Mouse (Mus musculus): ENCODE measurements at regions not wholly inside any gene's neighbourhood (a gene's known extent, or its start where the extent isn't known, plus 50 kb on each side); places are given as distances from the start of the nearest gene placed in this dataset.

- CTCF ChIA-PET: no interaction called here
Observed at GRCm38 (mm10) chr12:106732108-106732857, 722.3 kb downstream of the Vrk1 start.

GRCm38 (mm10) chr12:106748765-106749164 is 738.7 kb downstream of the Vrk1 start:
- CTCF ChIA-PET: no interaction called here

DNA sequence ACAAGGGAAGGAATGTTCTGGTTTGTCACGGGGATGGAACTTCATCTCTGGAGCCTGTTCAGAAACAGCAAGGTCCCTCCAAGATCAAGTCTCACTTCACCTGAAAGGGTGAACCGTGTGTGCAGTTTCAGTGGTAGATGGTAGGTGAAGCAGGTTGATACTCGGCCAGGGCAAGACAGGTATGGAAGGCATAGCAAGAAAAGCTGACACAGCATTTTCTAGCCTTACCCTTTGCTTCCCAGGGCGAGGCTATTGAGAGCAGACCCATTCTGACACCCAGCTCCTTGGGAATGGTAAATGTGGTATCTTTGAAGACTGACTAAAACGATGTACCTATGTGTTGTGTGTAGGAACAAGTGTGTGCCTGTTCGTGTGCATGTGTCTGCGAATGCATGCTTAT is 724.9 kb upstream of the 3110018I06Rik start:
- CTCF ChIA-PET: no interaction called here

- CTCF ChIA-PET: no interaction called here
Observed at GRCm38 (mm10) chr12:106764516-106764915, 723.9 kb upstream of the 3110018I06Rik start.

DNA sequence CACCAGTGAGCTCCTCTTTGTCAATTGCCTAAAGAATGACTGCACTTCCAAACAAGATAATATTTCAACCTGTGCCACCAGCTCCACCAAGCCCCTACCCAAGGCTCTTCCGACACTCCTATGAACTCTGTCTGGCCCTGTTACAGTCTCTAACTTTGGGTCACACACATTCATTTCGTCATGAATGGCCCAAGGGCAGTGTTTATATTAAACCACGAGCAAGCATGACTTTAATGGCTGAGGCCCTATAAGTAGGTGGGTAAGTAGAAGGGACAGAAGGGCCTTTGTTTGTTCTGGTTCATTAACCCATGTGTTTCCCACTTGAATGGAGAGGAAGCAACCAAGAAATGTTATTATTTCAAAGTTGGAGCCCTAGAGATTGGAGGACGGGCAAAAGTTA is 714.9 kb upstream of the 3110018I06Rik start:
- CTCF ChIA-PET: no interaction called here

DNA sequence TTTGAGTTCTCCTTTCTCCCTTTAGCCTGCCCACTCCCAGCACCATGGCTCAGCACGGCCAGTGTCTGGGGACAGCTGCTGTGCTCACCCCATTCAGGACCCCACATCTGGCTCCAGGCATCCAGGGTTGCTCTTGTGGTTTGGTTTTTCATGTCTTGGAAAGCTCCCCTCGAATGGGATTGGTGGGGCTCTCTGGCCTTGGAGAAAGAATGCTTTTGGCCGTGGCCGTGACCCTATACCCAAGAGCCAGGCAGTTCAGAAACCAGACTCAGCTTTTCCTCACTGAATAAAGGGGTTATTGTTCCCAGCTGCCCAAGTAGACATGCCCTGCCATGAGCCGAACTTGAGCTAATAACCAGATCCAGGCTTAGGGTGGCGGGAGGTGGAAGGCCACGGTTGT is 691.8 kb upstream of the 3110018I06Rik start:
- CTCF ChIA-PET: no interaction called here

- CTCF ChIA-PET: no interaction called here
Observed at GRCm38 (mm10) chr12:106819736-106820135, 668.7 kb upstream of the 3110018I06Rik start.

DNA sequence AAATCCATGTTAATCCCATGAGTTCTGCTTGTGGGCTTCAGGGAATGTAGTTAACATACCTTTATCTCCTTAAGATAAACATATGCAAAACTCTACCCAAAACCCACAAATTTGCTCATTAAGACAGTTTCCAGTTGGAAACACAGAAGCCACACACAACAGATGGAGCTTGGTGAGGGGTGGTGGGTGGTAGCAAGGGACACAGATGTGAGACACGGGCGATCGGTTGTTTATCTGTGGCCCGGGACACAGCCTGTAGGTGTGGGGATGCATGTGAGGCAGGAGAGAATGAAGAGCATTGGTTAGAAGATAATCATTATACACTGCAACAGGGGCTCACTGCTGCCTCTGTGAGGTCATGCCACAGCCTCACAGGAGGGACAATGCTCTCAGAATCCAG is 666.1 kb upstream of the 3110018I06Rik start:
- CTCF ChIA-PET: no interaction called here

- CTCF ChIA-PET: no interaction called here
Observed at GRCm38 (mm10) chr12:106828542-106828941, 659.9 kb upstream of the 3110018I06Rik start.

GRCm38 (mm10) chr12:106829323-106829722 is 659.1 kb upstream of the 3110018I06Rik start:
- CTCF ChIA-PET: no interaction called here

DNA sequence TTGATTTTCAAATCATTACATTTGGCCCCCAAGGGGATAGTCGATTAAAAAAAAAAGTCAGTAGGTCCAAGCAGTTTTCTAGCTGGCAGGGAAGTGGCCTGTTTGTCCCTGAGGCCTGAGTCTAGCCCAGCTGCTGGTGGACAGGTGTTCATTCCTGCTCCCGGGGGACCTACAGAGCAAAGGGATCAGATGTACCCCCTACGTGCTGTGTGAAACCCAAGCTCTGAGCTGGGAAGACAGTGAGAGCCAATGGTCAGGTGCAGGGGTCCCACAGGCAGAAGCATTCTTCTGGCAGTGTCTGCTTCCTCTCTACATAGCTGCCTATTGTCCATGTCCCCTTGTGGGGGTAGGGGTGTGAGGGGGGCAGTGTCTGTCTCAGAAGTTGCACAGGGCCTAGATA is 653.2 kb upstream of the 3110018I06Rik start:
- CTCF ChIA-PET: no interaction called here

GRCm38 (mm10) chr12:106839618-106840017 is 648.8 kb upstream of the 3110018I06Rik start:
- CTCF ChIA-PET: no interaction called here

GRCm38 (mm10) chr12:106840150-106840651 is 648.2 kb upstream of the 3110018I06Rik start:
- CTCF ChIA-PET: no interaction called here

DNA sequence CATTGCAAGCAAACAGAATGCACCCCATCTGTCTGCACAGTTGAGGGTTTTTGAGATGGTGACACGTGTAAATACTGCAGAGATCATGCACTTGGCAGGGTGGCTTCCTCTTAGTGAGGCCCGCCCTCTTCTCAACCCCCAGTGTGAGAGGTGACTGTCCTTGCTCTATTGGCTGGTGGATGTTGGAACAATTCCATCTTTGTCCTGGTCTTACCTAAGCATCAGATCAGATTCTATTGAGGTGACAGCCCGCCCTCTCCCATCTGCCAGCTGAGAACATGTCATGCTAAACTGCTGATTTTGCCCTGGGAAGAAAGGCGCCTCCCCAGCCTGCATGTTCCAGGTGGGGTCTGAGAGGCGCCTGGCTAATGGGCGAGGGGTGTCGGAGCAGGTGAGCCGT is 646.4 kb upstream of the 3110018I06Rik start:
- CTCF ChIA-PET: no interaction called here

GRCm38 (mm10) chr12:106842396-106842795 is 646.0 kb upstream of the 3110018I06Rik start:
- CTCF ChIA-PET: no interaction called here

DNA sequence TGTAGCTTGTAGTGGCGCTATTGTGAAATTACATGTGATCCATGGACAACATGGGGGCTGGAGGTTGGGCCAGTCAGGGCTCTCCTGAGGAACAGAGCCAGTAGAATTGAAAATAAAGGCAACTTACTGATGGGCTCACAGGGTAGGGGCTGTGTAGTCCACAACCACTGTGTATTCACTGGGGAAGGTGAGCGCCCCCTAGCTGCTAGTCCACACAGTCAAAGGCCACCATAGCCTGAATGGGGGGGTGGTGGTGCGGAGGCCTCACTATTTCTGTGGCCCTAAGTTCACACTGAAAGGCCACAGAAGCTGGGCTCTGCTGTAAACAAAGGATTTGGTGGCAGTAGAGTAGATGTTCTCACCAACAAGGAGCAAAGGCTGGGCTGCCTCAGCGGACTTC is 636.8 kb upstream of the 3110018I06Rik start:
- CTCF ChIA-PET: no interaction called here

GRCm38 (mm10) chr12:106852736-106853135 is 635.7 kb upstream of the 3110018I06Rik start:
- CTCF ChIA-PET: no interaction called here

DNA sequence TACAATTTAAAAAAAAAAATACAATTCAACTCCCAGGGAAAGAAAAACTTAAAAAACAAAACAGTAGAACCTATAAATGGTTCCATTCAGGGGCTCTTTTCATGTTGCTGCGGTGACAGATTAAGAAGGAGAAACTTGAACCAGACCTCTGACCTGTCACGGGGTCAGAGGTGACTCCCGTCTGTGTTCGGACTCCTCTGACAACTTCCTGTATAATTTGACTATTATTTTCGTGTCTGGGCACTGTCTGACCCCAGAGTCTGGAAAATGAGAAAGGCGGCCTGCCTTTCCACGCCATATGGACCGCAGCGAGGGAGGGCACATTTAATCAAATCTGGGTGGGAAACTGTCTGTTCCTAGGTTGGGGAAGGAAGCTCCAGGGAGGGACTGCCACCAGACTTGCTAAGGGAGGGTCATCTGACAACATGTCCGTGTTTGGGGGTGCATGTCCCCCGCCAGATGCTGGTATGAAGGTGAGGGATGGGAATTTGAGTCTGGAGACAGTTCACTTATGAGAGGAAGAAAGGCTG is 634.7 kb upstream of the 3110018I06Rik start:
- CTCF ChIA-PET: no interaction called here

DNA sequence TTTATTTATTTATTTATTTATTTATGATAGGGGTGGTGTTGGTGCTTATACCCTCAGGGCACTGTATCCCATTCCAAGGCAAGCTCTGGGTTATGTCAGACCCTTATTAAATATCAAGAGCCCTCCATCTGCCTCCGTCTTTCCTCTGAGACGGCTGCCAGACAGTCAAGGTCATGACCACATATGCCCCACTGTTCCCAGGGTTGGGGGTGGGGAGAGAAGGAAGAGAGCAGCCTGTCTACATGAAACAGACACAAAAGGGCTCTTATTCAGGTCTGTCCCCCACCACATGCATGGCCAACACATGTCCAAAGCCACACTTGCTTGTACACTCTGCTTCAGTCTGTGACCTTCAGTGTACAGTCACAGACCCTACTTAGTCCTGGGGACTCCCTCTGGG is 632.9 kb upstream of the 3110018I06Rik start:
- CTCF ChIA-PET: no interaction called here

GRCm38 (mm10) chr12:106861638-106862037 is 626.8 kb upstream of the 3110018I06Rik start:
- CTCF ChIA-PET: no interaction called here

GRCm38 (mm10) chr12:106864076-106864475 is 624.4 kb upstream of the 3110018I06Rik start:
- CTCF ChIA-PET: no interaction called here

- CTCF ChIA-PET: no interaction called here
Observed at GRCm38 (mm10) chr12:106868036-106868435, 620.4 kb upstream of the 3110018I06Rik start.

DNA sequence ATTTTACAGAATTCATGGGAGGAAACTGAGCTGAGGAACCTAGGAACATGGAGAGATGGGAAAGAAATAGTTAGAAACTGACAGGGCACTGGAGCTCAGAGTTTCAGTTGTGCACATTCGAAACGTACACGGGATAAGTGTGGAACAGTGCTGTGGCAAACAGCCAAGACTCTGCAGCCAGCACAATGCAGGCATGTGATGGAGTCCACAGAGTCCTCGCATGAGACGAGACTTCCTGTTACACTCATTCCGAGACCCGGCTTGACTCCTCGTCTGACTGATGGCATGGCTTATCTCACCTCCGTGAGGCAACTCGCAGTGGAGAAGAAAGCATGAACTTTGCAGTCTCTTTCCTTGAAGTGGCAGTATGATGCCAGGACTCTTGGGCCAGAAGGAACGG is 617.0 kb upstream of the 3110018I06Rik start:
- CTCF ChIA-PET: no interaction called here
